Mouse (Mus musculus) heart, adult 9 months (tissue): ENCODE results near the gene Crocc.
A peak's percentile ranks its signal among the peaks of the same experiment; 100 is the strongest.

Experiments
- DNase-seq, 2 experiments: peaks; one replicate each; pipeline ENCODE4 v3.0.0; 2022; ENCODE audit warnings: low spot score in 2 of 2

The Crocc gene

DNA sequence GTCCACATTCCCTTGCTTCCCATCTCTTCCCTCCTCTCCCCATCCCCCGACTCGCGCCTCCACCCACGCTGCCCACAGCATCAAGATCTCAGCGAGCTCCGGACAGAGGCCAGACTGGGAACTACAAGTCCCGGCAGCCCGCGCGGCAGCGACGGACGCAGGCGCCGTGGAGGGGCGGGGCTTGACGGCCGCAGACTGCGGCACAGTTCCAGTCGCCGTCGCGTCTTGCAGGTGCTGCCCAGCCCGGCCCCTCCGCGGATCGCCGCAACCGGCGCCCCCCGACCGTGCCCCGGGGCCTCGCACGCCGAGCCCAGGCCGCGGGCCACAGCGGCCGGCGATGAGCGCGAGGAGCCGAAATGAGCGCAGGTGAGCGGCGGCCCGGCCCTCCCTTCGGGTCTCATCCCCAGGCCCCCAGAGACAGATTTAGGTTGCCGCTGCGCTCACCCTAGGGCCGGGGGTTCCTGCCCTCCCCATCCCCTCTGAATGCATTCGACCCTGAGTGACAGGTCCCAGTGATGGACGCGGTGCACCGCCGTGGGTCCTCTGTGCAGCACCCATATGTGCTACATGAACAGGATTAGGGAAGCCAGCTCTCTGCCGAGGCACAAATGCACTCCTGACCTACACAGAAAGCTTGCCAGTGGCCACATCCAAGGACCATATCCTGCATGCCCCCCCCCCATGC is 73.5 kb downstream of the Crocc start, which contains the start of gene Atp13a2:
TSS of gene Atp13a2 (plus strand) at position 163 of the 685 bp plus-strand sequence.
- DNase-seq, result peak; percentile 78 to 89

DNA sequence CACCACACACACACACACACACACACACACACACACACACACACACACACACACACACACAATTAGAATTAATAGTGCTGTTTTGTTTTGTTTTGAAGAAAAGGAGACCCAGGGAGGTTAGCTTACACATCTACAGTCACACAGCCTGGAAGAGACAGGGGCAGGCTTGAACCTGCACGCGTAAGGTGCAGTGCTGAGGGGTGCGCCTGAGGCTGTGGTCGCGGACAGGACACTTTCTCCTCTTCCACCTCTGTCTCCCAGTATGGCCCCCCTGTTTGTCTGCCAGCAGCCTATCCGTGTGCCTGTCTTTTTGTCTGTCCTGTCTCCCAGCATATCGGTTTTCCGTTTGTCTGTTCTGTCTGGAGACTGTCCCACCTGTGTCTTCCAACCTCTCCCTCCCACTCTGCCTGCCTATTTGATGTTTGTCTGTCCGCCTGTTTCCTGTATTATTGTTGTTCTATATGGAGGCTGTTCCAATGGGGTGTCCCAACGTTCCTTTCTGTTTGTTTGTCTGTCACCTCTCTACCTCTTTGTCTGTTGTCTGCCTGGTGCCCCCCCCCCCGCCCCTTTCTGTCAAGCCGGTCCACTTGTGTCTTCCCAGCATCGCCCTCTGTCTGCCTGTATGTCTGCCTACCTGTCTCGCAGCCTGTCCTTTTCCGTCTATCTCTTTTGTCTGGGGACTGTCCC is 74.2 kb downstream of the Crocc start:
- DNase-seq, result no peak

DNA sequence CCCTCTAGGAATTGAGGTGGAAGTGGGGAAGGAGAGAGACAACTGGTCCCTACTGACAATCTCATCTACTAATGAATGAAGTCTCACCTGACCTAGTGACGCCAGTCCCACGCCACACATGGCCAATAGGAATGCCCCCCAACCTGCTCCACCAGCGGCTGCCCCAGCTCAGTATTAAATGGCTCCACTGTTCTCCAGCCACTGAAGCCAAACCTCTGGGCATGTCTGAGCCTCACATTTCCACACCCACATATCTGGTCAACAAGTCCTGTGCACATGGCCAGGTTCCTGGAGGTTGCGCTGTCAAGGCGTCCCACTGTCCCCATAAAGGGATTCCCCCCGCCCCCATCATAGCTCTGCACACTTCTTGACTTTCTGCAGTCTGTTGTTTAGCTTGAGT is 75.8 kb downstream of the Crocc start:
- no peak for DNase-seq

DNA sequence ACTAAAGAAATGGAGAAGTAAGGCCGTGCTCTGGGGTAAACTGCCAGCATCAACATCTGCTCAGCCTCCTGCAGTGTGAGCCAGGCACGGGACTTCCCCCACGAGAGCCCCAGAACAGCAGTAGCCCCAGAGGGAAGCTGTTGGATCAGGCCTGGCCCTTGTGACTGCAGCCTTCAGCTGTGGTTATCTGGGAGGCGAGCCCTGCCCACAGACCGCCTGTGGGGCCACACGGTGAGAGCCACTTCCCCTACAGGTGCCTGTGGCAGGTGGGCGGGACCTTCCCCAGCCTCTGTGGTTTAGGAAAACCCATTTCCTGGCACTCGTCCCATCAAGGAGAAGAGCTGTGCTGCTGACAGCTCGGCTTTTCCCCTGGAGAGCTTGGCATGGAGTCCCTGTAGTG is 76.9 kb downstream of the Crocc start:
- peak; percentile 63 to 84 for DNase-seq

DNA sequence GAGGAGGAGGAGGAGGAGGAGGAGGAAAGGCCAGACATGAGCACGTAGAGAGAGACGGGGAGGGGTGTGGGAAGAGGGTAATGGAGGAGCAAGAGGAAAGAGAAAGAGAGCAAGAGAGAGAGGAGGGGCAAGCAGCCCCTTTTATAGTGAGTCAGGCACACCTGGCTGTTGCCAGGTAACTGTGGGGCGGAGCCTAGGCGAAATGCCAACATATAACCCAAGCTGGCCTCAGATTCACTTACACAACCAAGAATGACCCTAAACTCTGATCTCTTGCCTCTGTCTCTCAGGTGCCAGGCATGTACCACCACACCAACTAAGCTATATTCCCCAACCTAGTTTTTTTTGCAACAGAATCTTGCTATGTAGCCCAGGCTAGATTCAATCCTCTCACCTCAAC is 77.5 kb downstream of the Crocc start:
- DNase-seq, result no peak

DNA sequence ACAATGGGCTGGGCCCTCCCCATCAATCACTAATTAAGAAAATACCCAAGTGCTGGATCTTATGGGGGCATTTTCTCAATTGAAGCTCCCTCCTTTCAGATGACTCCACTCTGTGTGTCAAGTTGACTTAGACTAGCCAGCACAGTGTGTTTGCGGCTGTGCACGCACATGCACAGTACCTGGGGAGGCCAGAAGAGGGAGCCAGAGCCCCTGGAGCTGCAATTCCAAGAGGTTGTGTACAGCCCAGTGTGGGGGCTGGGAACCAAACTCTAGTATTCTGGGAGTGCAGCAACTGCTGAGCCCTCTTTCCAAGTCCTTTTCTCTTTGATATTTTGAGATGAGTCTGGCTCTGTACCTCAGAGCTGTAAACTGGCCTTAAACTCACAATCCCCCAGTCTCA is 78.7 kb downstream of the Crocc start:
- DNase-seq, result no peak

DNA sequence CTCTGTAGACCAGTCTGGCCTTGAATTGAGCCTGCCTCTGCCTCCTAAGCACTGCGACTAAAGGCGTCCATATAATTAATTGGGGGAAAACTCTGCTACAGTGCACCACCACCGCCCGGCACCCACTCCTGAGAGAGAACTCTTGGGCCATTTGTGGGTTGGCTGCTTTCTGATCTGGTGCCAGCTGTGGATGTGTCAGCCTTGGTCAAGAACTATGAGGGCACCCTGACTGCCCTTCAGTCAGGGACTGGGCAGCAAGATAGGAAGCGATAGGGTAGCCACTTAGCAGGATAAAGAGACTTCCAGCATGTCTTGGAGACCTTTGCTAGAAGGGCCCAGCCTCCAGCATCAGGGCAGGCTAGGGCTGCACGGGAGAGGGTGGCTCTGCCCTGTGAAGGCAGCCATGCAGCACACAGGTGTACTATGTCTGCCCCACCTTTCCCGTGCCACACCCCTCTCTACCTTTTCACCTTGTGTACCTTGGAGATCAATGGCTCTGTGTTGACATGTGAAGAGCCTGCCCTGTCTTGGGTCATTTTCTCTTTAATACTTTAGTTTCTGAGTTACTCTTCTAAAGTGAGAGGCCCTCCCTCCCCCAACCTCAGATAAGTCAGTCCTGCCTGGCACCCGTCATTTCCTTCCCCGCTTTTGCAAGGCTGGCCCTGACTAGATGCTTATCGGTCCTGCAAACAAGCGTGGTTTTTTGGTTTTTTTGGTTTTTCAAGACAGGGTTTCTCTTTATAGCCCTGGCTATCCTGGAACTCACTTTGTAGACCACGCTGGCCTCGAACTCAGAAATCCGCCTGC is 82.3 kb downstream of the Crocc start:
- no peak for DNase-seq

DNA sequence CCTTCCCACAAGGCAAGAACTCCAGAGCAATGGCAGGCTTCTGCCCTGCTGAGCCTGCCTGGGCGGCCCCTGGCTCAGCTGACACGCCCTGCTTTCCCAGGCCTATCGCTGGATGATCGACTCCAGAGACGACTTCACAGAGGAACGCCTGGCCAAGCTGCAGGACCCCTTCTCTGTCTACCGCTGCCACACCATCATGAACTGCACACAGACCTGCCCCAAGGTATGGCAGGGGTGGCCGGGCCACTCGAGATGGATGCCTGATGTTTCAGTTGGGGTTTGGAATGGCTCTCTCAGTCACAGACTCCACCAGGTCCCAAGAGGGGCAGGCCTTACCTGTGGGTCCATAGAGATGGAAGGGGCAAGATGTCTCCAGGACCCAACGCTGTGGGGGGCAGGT is 83.1 kb downstream of the Crocc start:
- no peak for DNase-seq

DNA sequence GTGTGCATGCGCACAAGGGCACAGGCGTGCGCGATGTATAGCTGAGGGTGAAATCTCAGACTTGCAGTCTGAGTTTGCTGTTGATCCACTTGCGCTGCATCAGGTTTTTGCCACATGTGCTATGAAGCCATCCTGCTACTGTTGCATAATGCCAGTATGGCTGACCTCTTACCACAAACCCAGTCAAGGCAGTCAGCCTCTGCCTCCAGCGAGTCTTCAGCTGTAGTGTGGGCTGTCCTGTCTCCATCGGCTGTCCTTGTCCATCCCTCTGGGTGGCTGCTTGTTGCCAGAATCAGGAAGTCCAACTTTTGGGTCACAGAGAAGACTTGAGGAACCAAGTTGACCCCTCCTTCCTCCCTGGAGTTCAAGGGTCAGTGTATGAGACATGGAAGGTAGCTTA is 85.0 kb downstream of the Crocc start:
- no peak for DNase-seq

DNA sequence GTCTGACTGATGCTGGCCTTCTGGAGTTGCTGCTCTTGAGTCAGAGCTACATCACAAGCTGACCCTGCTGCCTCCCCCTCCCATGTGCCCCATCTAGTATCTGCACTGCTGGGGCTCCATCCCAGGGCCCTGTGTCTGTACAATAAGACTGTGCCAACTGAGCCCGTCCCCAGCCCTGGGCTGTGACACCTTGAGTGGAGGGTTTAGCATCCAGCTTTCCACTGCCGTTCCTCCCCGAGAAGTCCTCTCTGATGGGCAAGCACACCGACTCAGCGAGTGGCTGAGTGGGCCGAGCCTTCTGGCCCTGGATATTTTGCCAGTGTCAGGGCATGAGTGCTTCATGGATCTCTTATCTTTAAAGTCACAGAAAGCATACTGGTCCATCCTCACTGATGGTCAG is 85.9 kb downstream of the Crocc start:
- no peak for DNase-seq

DNA sequence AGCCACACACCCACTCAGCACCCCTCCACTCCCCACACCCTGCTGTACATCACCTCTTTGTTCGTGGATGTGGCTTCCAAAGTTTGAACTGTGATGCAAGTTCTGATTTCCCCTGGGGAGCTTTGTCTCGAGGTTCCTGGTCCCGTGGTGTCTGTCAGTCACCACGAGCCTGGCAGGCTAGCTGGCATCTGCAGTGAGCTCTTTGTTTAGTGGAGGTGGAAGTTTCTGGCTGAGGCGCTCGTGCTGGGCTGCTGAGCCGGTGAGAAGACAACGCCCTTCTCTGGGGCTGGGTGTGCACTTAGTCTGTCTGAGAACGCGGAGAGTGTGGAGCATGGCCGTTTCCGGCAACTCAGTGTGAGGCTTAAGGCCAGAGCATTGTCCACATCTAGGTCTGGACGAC is 88.7 kb downstream of the Crocc start:
- no peak for DNase-seq

DNA sequence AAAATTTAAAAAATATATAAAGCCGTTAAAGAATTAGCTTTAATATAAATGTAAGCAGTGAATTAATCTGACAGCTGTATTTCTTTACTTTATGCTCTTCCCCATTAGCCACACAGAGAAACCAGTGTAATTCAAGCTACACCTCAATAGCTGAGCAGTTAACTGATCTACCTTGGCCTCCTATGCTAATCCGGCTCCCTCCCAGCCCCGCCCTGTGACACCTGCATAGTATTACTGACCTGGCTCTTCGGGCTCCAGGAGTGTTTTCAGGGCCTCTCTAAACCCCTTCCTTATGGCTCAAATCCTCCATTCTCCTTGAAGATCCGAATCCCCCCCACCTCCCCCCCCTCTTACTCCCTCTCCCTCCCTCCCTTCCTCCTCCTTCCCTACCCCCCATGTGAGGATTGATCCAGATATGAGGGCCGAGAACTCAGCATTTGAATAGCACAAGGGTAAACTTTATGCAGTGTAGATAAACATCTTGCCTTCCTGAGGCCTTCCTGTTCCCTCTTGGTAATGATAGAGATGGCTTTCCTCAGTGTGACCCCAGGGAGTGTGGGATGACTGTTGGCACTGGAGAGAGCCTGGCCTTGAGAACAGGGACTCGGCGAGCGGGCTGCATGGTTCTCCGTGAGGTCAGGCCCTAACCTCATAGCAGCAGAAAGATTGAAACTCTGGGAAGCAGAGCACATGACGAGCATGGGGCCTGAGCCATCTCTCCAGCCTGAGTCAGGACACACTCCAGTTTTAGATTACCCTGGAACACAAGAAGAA is 92.8 kb downstream of the Crocc start:
- no peak for DNase-seq
